Mouse (Mus musculus) lung, postnatal 0 days (tissue): Measurements from ENCODE around the gene Ephx1.

Source experiments
- CTCF ChIP-seq: IDR thresholded peaks from 2 replicates; pipeline ENCODE4 v1.5.1; 2016; ENCODE audit warnings: antibody characterized with exemption, mild to moderate bottlenecking
- EP300 ChIP-seq: IDR thresholded peaks from 2 replicates; pipeline ENCODE4 v1.6.1; 2016; ENCODE audit warnings: antibody characterized with exemption, mild to moderate bottlenecking, control low read depth

DNA sequence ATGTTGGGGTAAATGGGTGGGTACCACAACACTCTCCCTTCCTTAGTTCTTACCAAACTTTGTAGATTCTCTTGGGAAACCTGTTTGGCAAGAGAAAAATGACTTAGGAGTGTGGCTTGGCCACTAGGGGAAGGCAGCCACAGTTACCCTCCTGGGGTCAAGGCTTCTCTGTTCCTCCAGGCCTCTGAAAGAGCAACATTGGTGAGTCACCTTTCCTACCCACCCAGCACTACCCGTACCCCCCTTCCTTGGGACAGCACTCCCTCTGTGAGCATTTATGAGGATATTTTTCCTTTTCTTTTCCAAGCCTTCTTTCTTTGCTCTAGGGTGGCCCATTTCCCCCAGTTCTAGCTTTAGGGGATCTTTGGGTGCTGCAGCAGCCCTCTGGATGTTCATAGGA lies 76.8 kb downstream of the Ephx1 start:
- peak; percentile 43 for TF ChIP-seq CTCF
- no peak for TF ChIP-seq EP300
